Mouse (Mus musculus) cerebellum, adult 11-12 months (tissue): Measurements from ENCODE around the gene Olfr97.
"Not testable (repeated sequence)": the region's sequence is repeated elsewhere in the genome, so short reads cannot be mapped to it uniquely, and the experiment has no call there.

Source experiments
- DNase-seq: peaks from one replicate; pipeline ENCODE4 v3.0.0; 2022

The Olfr97 gene

DNA sequence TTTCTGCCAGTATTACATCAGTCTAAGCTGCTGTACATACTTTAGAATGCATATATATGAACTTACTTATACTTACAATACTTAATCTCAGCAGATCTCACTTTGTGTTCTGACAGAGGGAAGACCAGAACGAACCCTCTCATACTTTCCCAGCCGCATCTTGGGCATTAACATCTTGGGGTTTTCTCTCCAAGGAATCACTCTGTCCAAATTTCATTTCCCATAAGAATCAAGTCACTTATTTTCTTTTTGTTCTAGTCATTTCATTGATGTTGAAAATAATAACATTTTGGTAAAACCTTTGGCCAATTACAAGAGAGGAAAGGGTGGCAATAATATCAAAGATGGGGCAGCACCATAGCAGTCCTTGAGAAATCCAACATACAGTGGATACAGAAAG is at the start of gene Olfr97:
Gene Olfr97, minus strand, starts transcription at position 101 of the 400 bp plus-strand sequence.
- not testable (repeated sequence) for DNase-seq

DNA sequence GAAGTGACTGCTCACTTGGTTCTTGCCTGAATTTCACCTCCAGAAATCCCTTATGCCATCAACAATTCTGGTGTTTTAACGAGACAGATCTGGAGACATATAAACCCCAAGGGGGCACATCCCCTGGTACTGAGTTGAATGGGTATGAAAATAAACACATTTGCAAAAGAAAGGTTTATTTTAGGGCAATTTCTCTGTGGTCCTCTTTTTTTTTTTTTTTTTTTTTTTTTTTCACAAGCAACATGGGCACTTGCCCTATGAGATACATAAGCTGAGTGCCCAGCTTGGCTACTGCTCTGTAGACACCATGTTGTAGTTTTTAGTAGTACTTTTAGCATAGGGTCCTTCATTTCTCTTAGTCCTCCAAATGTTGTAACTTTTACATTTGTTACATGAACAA is 46.2 kb upstream of the Olfr97 start, which contains the start of gene Olfr99:
Gene Olfr99, minus strand, starts transcription at position 101 of the 400 bp plus-strand sequence.
- DNase-seq, result no peak

DNA sequence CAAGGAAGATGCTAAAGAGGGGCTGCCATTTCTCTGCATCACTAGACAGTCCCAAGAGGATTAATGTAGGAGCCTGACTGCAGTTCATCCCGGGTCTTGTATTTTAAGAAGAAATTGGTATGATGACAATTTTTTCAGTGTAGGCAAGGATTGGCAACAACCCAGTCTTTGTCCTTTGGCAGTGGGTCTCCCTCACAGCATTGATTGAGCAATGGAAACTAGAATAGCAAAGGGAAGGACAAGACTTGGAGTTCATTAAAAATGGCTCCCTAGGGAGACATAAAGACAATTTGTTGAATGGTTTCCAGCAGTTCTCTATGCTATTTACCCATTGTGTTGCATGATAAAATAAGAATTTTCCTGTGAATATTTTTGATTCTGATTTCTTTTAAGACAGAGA is 43.2 kb upstream of the Olfr97 start:
- no peak for DNase-seq

DNA sequence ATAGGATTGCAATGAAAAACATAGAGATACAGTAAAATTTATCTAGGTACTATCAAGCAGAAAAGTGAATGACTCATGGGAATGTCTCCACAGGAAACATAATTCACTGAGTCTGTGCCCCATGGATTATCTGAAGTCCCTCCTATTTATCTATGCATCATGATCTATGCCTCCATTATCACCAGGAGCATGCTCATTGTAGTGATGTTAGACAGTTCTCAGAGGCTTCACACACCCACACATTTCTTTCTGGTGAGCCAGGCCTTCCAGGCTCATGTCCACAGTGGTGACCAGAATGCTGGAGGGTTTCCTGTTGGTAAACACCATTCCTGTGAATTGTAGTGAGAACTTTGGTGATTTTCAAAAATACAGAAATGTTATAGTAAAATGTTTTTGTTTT is 39.4 kb upstream of the Olfr97 start:
- no peak for DNase-seq

DNA sequence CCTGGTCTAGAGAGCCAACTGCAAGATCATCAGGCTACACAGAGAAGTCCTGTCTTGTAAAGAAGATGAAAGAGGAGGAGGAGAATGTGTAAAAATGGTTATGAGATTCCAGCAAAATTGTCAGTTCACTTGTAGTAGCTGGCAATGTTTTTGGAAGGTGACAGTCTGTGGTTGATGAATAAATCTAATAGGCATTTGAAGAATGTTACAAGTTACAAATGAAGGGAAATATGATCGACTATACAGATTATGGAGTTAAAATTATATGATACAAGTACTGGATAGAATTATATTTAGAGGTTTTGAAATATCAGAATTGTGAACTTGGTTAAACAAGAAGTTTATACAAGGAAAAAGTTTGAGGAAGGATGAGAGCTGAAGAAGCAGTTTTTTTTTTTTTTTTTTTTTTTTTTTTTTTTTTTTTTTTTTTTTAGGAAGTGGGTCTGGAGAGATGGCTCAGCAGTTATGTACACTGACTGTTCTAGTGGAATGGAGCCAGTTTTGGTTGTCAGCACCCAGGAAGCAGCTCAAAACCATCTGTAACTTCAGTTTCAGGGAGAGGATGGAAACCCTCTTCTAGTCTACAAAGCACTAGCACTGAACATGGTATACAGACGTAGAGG is 38.6 kb upstream of the Olfr97 start:
- no peak for DNase-seq

DNA sequence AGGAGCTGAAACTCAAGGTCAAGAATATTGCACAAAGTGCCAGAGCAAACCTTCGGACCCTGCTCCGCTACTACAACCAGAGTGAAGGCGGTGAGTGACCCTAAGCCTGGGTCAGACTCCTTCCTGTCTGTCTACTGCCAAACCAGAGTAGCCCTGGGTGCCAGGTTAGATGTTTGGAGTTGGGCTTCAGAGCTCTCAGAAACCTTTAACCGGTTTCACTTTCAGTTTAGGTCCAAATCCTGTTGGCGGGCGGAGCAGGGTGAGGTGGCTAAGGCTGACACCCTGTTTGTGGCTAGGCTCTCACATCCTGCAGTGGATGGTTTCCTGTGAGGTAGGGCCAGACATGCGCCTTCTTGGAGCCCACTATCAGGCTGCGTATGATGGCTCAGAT is 33.6 kb upstream of the Olfr97 start:
- no peak for DNase-seq

DNA sequence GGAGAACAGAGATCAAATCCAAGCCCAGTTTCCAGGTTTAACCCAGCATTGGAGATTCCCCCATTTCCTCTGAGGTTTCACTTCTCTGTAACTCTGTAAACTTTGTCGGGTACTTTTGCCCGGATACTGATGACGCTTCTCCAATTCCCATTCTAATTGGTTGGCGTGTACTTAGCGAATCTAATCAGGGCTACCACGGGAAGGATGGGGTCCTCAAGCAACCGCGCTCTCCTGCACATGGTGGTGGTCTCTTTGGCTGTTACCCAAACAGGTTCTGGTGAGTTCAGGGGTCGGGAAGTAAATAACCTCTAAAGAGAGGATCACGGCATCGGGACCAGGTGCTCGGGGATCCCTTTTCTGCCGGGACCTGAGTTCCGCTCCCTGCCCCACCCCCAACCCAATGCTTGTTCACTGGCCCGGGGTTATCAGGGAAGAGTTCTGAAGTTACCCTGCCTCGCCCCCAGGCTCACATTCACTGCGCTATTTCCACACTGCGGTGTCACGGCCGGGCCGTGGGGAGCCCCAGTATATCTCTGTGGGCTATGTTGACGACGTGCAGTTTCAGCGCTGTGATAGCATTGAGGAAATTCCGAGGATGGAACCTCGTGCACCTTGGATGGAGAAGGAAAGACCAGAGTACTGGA is 33.0 kb upstream of the Olfr97 start, which contains the start of gene H2-M3:
Gene H2-M3, plus strand, starts transcription at position 163 of the 644 bp plus-strand sequence.
- DNase-seq, result peak; percentile 33

DNA sequence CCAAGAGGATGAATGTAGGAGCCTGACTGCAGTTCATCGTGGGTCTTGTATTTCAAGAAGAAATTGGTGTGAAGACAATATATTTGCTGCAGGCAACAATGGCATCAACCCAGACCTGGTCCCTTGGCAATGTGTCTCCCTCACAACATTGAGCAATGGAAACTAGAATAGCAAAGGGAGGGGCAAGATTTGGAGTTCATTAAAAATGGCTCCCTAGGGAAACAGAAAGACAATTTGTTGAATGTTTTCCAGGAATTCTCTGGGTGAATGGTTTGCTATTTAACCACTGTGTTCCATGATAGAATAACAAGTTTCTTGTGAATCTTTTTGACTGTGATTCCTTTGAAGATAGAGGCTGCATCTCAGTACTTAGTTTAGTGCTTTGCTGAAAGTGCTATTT is 26.5 kb upstream of the Olfr97 start, which contains the start of gene Olfr98:
Gene Olfr98, minus strand, starts transcription at position 124 of the 400 bp plus-strand sequence.
- no peak for DNase-seq

DNA sequence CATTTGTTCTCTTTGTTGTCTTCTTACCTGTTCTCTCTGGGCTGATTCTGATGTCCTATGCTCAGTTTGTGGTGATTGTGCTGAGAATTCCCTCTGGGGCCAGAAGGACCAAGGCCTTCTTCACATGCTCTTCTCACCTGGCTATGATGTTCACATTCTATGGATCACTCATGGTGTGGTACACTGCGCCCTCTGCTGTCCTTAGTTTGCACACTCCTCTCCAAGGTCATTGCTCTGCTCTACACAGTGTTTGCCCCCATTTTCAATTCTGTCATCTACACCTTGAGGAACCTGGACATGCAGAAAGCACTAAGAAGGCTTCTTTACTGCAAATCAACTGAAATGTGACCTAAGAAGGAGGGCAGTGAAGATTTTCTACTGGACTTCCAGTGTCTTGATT is 13.4 kb upstream of the Olfr97 start:
- no peak for DNase-seq

DNA sequence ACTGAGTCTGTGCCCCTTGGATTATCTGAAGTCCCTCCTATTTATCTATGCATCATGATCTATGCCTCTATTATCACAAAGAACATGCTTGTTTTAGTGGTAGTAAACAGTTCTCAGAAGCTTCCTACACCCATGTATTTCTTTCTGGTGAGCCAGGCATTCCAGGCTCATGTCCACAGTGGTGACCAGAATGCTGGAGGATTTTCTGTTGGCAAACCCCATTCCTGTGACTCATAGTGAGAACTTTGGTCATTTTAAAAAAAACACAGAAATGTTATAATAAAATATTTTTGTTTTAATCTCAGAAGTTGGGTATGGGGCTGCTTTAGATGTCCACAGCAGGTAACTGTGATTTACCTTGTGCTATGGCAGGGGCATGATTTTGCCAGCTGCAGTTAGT is 12.3 kb upstream of the Olfr97 start:
- no peak for DNase-seq

DNA sequence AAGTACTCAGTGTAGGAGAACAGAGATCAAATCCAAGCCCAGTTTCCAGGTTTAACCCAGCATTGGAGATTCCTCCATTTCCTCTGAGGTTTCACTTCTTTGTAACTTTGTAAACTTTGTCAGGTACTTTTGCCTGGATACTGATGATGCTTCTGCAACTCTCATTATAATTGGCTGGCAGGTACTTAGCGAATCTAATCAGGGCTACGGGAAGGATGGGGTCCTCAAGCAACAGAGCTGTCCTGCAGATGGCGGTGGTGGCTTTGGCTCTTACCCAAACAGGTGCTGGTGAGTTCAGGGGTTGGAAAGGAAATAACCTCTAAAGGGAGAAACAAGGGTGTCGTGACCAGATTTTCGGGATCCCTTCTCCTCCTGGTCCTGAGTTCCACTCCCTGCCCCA is 9.6 kb upstream of the Olfr97 start:
- DNase-seq, result peak; percentile 3

DNA sequence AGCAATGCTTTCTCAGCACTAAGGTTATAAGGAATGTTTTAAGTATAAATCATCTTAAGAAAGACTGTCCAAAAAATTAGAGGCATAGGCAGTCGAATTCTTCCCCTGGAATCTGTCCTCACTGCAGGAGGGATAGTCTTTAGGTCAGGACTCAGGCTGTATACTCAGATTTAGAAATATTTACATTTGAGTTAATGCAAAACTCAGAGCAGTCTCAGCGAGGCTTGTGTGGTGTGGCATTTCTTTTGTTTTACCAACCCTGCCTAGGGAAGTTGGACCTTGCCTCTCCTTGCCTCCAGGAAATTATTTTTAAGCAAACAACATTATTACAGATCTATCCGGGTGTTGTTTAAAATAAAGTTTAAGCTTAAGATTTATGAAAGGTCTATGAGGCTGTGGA is 5.1 kb upstream of the Olfr97 start:
- DNase-seq, result no peak

DNA sequence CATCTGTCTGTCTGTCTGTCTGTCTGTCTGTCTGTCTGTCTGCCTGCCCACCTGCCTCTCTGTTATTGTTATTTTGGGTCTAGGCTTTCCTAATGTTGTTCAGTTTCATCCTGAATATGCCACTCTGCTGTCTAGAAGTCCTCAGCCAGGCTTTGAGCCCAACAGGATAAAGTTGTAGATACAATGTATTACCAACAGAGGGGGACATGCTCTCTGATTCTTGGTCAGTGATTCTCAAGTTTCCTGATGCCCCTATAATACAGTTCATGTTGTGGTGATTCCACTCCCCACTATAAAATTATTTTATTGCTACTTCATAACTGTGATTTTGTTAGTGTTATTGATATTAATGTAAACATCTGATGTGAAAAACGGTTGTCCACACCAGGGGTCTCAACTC is 15.3 kb downstream of the Olfr97 start:
- no peak for DNase-seq

DNA sequence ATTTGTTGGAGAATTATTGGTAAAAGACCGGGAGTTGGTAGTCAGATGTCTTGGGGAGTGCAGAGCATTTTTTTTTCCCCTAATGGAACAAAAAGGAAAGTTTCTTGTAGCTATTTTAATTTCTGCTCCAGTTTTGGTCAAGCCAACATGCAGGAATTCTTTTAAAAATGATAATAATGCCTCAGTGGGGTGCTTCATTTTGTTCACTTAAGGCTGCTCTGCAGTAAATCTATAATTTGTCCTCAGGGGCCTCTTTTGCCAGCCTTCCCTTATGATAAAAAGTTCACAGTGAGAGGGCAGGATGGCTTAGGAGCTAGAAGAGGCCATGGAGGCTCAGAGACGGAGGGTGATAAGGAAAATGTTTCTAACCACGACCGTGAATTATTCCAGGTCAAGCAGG is 17.3 kb downstream of the Olfr97 start, which contains the start of gene Olfr96:
Gene Olfr96, plus strand, starts transcription at position 301 of the 400 bp plus-strand sequence.
- no peak for DNase-seq

DNA sequence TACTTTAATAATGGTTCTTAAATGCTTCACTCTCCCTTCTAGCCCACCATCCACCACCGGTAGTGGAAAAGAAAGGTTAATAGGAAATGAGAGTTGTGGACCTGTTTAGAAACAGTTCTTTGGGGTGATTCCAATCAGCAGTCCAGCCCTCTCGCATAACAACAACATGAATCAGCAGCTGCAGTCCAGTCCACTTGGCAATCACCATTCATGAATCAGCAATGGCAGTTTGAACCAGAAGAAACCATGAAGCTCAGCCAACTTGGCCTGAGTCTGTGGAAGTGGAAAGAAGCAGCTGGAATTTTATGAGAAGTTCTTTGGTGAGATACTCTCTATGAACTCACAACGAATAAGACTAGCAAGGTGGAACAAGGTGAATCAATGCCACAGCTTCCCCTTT is 18.6 kb downstream of the Olfr97 start:
- DNase-seq, result no peak

DNA sequence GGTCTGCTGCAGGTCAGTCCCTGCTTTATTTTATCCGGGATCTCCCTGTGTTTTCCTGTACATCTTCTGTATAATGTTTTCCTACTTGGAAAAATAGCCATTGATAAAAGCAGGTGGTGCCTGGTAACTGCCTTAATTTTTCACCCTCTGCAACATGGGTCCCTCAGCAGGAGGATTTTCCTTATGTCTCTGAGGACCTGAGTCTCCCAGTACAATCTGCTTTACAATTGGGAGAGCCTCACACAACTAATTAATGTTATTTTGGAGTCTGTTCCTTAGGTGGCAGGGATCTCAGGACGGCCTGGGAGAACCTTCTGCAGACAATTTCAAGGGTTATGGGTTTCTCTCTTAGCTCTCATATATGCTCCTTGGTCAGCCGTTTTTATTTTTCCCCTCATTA is 24.1 kb downstream of the Olfr97 start, which contains the start of gene Olfr95:
Gene Olfr95, minus strand, starts transcription at position 101 of the 400 bp plus-strand sequence.
- DNase-seq, result no peak

DNA sequence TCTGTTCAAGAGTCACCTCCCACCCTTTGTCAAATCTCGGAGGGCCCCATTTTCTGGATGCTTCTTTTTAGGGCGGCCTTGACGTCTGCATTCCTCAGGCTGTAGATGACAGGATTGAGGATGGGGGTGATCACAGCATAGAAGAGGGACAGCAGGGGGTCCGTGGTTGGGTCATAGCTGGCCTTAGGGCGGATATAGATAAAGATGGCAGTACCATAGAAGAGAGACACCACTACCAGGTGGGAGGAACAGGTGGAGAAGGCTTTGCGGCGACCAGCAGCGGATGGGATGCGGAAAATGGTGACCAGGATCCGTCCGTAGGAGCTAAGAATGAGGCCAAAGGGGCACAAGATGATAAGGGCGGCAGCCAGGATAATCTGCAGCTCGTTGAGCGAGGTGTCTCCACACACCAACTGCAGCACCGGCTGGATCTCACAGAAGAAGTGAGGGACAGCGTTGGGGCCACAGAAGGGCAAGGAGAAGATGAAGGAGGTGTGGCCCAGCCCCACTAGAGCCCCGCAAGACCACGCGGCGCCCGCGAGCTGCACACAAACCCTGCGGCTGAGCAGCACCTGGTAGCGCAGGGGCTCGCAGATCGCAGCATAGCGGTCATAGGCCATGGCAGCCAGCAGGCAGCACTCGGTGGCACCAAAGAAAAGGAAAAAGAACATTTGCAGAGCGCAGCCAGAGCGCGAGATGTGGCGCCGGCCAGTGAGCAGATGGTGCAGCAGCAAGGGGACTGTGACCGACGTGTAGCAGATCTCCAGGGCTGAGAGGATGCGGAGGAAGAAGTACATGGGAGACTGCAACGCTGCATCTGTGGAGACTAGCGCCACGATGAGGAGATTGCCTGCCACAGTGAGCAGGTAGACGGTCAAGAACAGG is 26.0 kb downstream of the Olfr97 start:
- no peak for DNase-seq

DNA sequence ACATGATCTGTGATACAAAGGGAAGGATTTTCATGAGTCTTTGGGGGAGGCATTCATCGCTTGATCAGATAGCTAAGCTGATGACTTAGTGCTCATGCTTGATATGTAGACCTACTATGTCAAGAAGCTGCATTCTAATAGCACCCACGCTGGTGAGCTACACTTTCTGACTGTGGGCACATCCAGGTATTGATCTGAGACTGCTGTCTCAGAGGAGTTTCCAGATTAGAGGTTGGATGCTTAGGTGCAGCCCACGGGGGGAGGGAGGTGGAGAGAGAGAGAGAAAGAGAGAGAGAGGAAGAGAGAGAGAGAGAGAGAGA is 33.3 kb downstream of the Olfr97 start:
- DNase-seq, result no peak

DNA sequence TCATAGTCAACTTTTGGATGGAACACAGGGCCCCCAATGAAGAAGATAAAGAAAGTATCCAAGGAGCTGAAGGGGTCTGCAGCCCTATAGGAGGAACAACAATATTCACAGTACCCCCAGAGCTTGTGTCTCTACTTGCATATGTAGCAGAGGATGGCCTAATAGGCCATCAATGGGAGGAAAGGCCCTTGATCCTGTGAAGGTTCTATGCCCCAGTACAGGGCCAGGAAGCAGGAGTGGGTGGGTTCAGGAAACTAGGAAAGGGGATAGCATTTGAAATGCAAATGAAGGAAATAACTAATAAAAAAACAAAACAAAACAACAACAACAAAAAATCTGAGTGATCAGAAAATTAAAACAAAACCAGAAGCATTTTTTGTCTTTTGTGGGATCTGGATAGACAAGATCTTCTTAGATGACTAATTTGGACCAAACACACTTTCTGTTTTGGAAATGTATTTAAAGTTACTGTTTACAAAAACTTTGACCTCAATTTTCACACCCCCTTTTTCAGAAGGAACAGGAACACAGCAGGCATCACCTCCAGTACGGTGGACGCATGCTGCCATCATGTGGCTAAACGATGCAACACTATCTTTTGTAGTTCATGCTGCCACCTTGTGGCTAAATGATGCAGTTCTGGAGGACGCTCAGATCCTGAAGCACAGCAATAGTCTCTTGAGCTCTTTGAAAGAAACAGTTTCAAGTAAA is 33.8 kb downstream of the Olfr97 start:
- DNase-seq, result peak; percentile 51

DNA sequence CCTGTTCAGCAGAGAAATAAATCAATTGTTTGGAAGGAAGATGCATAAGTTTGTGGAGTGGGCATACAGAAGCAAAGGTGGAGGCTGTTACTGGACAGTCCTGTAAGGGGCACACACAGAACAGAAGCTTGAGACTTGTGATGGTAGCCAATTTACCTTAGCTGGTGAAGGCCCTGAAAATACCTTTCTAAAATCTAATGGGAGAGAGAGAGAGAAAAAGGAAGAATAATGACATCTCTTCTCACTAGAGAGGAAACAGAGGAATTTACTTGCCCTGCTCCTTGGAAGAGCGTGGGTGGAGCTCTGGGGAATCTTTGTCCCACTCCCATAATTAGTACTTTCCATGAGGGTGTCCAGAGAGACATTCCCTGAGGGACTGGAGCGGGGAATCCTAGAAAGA is 36.2 kb downstream of the Olfr97 start, which contains the start of gene Olfr94:
Gene Olfr94, minus strand, starts transcription at position 101 of the 400 bp plus-strand sequence.
- no peak for DNase-seq

DNA sequence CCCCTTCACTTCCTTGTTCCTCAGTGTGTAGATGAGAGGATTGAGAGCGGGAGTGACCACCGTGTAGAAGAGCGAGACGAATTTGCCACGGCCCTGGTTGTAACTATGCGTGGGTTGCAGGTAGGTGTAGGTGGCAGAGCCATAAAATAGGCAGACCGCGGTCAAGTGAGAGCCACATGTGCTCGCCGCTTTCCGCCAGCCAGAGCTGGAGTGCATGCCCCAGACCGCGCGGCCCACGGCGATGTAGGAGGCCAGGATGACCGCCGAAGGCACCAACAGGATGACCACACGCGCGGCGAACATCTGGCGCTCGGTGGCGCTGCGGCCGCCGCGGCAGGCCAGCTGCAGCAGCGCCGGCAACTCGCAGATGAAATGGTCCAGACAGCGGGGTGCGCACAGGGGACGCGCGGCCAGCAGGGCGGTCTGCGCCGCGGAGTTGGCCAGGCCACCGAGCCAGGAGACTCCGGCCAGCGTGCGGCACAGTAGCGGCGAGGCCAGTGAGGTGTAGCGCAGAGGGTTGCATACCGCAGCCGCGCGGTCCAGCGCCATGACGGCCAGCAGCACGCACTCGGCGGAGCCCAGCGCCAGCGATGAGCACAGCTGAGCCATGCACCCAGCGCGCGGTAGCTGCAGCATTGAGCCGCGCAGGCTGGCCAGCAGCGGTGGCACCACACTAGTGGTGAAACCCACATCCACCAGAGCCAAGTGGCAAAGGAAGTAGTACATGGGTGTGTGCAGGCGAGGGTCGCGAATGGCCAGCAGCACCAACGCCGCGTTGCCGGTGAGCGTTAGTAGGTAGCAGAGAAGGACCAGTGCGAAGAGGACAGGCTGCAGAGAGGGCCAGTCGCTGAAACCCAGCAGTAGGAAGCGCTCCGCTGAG is 40.0 kb downstream of the Olfr97 start:
- DNase-seq, result no peak

DNA sequence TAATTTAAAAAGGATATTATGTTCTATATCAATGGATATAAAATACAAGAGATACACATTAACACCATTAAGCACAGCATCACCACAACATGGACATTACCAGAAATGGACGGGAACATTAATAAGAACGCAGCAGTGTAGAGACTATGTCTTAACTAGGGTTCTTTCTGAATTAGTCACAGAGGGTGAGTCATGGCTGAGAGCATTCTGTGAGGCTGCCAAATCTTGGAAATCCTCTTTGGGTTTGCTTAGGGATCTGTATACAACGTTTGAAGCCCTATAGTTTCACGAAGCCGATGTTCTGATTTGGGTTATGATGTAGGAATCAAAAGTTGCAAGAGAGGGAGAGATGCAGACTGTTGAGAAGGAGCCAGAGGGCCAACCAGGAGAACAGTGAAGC is 42.3 kb downstream of the Olfr97 start:
- DNase-seq, result no peak
